Mouse (Mus musculus) left cerebral cortex, postnatal 10 days (tissue): ENCODE data around the gene Rbpj. TPM values are rescaled to one million over a fixed set of nuclear protein-coding genes. Genes with fewer than 3 reads are reported as not detected.
"Not testable (repeated sequence)": the region's sequence is repeated elsewhere in the genome, so short reads cannot be mapped to it uniquely, and the experiment has no call there.

Experiments
- DNase-seq, 2 experiments: peaks; one replicate each; pipeline ENCODE4 v3.0.0; 2021 to 2022; ENCODE audit warnings: low spot score in 2 of 2, mixed read lengths in 1 of 2; ENCODE audit errors: extremely low spot score in 1 of 2
- intact Hi-C: fragments of 180-260 bp; cut with DNase I; formaldehyde crosslinking; loops from one replicate; pipeline ENCODE4 v1.15.1; 2025
- total RNA-seq, 2 experiments: library from RNA; stranded (reverse); gene quantifications; 2 replicates each; pipeline ENCODE4 v1.2.3; 2021

Gene Rbpj
- total RNA-seq, 2 experiments from 2014 or later, result 23.3 to 24.6 TPM

- intact Hi-C loops, result no loop called here
- no peak for DNase-seq
Observed at GRCm38 (mm10) chr5:53605450-53605849, 139.5 kb downstream of the Rbpj start.

- intact Hi-C loops, result no loop called here
- DNase-seq, result no peak
Observed at GRCm38 (mm10) chr5:53607230-53607996, 141.5 kb downstream of the Rbpj start.

- intact Hi-C loops, result no loop called here
- DNase-seq, result no peak
Observed at GRCm38 (mm10) chr5:53618844-53619243, 152.9 kb downstream of the Rbpj start.

GRCm38 (mm10) chr5:53632026-53632425 is 166.1 kb downstream of the Rbpj start:
- no peak for DNase-seq
- intact Hi-C loops, result no loop called here

- DNase-seq, result no peak
- intact Hi-C loops, result loop anchor here (5.0 kb wide), 1 partner anchor 39 kb away; no protein-coding TSS in a partner anchor
Observed at GRCm38 (mm10) chr5:53636795-53637194, 170.8 kb downstream of the Rbpj start.

- DNase-seq, result no peak
- intact Hi-C loops, result loop anchor here (5.0 kb wide), 1 partner anchor 40 kb away; no protein-coding TSS in a partner anchor
Observed at GRCm38 (mm10) chr5:53637206-53637605, 171.3 kb downstream of the Rbpj start.

GRCm38 (mm10) chr5:53638647-53639046 is 172.7 kb downstream of the Rbpj start:
- intact Hi-C loops, result loop anchor here (2.0 to 5.0 kb wide), 2 partner anchors 41 to 284 kb away; no protein-coding TSS in a partner anchor
- DNase-seq, result no peak

- no peak for DNase-seq
- intact Hi-C loops, result no loop called here
Observed at GRCm38 (mm10) chr5:53646669-53647068, 180.7 kb downstream of the Rbpj start.

GRCm38 (mm10) chr5:53647358-53647757 is 181.4 kb downstream of the Rbpj start:
- intact Hi-C loops, result no loop called here
- no peak for DNase-seq

- intact Hi-C loops, result no loop called here
- no peak for DNase-seq
Observed at GRCm38 (mm10) chr5:53656596-53656995, 190.6 kb downstream of the Rbpj start.

GRCm38 (mm10) chr5:53657925-53658324 is 192.0 kb downstream of the Rbpj start:
- no peak for DNase-seq
- intact Hi-C loops, result no loop called here

- intact Hi-C loops, result no loop called here
- no peak for DNase-seq
Observed at GRCm38 (mm10) chr5:53661508-53661907, 195.6 kb downstream of the Rbpj start.

GRCm38 (mm10) chr5:53662413-53662812 is 196.5 kb downstream of the Rbpj start:
- intact Hi-C loops, result no loop called here
- DNase-seq, result no peak

- intact Hi-C loops, result no loop called here
- DNase-seq, result no peak
Observed at GRCm38 (mm10) chr5:53663665-53664064, 197.7 kb downstream of the Rbpj start.

- no peak for DNase-seq
- intact Hi-C loops, result no loop called here
Observed at GRCm38 (mm10) chr5:53668021-53668420, 202.1 kb downstream of the Rbpj start.

GRCm38 (mm10) chr5:53670321-53670938 is 204.5 kb downstream of the Rbpj start:
- intact Hi-C loops, result no loop called here
- no peak for DNase-seq

- DNase-seq, result no peak
- intact Hi-C loops, result no loop called here
Observed at GRCm38 (mm10) chr5:53671507-53671906, 205.6 kb downstream of the Rbpj start.

- intact Hi-C loops, result no loop called here
- peak; percentile 42 to 68 for DNase-seq
Observed at GRCm38 (mm10) chr5:53672352-53672751, 206.4 kb downstream of the Rbpj start.

- DNase-seq, intact Hi-C loops: not testable (repeated sequence)
Observed at GRCm38 (mm10) chr5:53673493-53674150, 207.7 kb downstream of the Rbpj start.

- DNase-seq, result no peak
- intact Hi-C loops, result no loop called here
Observed at GRCm38 (mm10) chr5:53676671-53677070, 210.7 kb downstream of the Rbpj start.
